Mouse (Mus musculus) naive thymus-derived CD4-positive, alpha-beta T cell, adult 2 months (primary cell): ENCODE measurements around the gene Xaf1.

Experiments
- DNase-seq: peaks from one replicate; pipeline ENCODE4 v3.0.0-alpha.2; 2011; ENCODE audit warnings: low read depth

Xaf1 gene

GRCm38 (mm10) chr11:72301334-72301733 is at the start of gene Xaf1:
TSS of gene Xaf1 (plus strand) at chr11:72301629.
- peak; percentile 69 for DNase-seq

GRCm38 (mm10) chr11:72255629-72256028 is 45.8 kb upstream of the Xaf1 start:
- no peak for DNase-seq

DNA sequence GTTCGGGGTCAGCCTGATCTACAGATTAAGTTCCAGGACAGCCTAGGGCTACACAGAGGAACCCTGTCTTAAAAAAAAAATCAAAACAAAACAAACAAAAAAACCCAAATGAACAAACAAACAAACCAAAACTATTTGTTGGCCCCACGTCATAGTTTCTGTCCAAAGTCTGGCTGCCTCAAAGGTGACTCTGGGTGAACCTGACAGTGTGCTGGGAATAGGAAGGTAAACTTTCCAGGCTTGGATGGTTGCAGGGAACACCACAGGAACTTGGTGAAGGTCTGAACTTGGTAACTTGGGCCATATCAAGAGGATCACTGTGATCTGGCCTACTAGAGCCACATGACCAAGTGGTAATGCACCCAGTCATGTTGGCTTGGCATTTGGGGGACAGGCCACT is 45.0 kb upstream of the Xaf1 start:
- no peak for DNase-seq

GRCm38 (mm10) chr11:72265483-72265882 is 35.9 kb upstream of the Xaf1 start:
- DNase-seq = no peak

GRCm38 (mm10) chr11:72266207-72266959 is 35.0 kb upstream of the Xaf1 start:
- DNase-seq = peak; percentile 7

GRCm38 (mm10) chr11:72266960-72267560 is 34.4 kb upstream of the Xaf1 start, which contains the start of gene Slc13a5:
TSS of gene Slc13a5 (minus strand) at chr11:72267222.
- DNase-seq = no peak

DNA sequence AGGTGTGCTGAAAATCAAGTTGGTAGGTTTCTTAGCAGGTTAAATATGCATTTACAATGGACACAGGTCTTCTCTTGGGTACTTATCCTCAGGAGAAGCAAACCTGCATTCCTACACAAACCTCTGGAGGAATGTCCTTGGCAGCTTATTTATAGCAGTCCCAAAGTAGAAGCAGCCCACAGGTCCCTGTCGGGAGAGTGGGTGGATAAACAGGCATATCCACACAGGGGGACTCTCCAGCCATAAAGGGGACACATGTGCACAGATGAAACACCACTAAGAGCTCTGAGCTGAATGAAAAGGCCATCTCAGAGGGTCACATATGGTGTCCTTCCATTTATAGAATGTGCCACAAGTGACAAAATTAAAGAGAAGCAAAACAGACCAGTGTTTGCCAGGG is 29.7 kb upstream of the Xaf1 start:
- DNase-seq = no peak

DNA sequence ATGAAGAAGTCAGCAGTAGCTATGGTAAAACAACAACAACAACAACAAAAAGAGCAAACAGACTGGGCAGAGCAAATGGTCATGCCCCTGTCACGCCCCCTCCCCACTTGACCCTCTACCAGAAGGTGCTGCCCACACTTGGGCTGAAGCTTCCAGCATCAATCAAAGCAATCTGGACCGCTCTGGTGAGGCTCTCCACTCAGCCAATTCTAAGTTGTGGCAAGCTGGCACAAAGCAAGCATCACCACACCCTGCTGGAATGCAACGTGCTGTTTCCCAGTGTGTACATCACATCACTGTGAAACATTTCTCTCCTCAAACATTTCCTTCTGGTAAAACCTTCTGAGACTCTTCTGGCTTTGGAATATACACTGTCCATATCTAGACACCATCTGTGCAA is 28.1 kb upstream of the Xaf1 start:
- DNase-seq = no peak

GRCm38 (mm10) chr11:72281143-72281851 is 20.1 kb upstream of the Xaf1 start:
- DNase-seq = no peak

DNA sequence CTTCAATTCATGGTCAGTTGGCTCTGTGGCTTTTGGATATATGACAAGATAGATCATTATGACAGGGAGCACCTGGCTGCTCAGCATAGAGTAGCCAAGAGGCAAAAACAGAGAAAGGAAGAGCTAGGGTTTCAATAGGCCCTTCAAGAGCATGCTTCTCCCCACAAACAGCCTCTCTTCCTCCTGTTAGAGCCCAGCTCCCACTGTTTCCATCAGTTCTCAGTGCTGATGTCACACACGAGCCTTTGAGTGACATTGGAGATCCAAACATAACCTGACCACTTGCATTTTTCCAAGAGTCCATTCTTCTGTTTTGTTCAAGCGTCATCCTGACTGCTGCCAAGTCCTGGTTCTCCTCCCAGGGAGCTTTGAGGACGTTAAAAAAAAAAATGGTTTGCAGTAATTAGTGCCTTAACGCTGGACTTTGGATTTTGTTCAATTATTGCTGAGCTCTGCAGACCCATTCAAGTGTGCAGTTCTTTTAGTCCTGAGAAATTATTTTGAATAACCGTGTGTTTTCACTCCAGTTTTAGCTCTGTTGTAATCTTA is 19.5 kb upstream of the Xaf1 start:
- DNase-seq = no peak

DNA sequence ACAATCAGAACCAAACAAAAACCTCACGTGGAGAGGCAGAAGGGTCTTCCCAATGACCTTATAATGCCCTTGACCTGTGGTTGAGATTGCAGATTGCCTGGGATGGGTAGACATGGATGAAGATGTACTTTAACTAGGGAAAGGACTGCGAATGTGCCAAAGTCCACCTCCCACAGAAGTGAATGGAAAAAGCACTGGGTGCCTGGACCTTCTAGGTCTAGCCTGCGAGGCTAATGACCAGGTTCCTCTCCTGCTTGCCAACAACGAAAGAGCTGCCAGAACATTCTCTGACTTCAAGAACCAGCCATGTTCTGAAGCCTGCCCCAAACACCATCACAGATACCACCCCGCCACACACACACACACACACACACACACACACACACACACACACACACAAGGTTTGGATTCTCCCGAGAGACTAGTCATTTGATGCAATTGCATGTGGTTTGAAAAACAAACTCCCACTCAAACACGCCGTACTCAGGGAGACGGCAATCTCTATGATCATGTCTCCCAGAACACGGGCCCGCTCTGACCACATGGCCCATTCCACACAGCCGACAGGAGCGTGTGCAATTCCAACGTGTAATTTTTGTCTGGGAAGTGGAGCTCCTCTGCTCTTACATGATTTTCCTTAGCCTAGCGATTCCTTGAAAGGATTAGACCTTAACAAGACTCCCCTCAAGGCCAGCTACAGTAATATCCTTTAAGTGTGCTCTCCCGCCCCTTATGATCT is 17.8 kb upstream of the Xaf1 start:
- DNase-seq = no peak

GRCm38 (mm10) chr11:72284532-72285182 is 16.8 kb upstream of the Xaf1 start:
- DNase-seq = no peak

- no peak for DNase-seq
Measured at GRCm38 (mm10) chr11:72285971-72286480, 15.4 kb upstream of the Xaf1 start.

- no peak for DNase-seq
Measured at GRCm38 (mm10) chr11:72286651-72287050, 14.8 kb upstream of the Xaf1 start.

DNA sequence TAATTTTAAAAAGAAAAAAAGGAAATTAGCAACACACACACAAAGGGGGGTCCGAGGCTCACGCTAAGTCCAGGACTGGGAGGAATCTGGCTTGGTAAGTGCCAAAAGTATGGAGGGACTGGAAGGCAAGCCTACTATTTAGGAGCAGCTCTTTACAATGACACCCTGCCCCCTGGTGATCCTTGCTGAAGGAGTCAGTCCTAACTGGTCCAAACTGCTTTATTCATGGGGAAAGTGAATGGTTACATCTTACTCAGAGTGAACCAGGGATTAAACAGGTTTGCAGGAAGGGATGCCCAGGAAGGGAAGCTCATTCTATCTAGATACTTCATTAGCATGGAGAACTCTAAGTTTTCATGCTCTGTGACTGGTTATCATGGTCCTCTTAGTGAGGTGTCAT is 14.3 kb upstream of the Xaf1 start:
- no peak for DNase-seq

- no peak for DNase-seq
Measured at GRCm38 (mm10) chr11:72287543-72287942, 13.9 kb upstream of the Xaf1 start.

DNA sequence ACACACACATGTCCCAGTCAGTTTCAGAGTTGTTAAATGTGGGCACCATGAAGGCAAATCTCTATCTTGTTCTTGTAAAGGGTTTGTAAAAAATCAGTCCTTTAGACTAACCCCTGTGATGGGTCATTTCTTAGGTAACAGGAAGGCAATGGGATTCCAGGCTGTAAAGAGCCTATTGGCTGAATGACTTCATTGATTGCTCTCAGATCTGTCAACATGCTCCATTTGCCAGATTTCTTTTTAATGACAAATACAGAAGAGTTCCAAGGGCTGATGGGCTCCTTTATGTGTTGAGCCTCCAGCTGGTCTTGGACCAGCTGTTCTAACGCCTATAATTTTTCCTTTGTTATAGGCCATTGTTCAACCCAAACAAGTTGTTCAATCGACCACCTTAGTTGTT is 8.3 kb upstream of the Xaf1 start:
- DNase-seq = no peak

- peak; percentile 27 for DNase-seq
Measured at GRCm38 (mm10) chr11:72302230-72302629, 801 bp downstream of the Xaf1 start.

- DNase-seq = no peak
Measured at GRCm38 (mm10) chr11:72307461-72307860, 6.0 kb downstream of the Xaf1 start.

DNA sequence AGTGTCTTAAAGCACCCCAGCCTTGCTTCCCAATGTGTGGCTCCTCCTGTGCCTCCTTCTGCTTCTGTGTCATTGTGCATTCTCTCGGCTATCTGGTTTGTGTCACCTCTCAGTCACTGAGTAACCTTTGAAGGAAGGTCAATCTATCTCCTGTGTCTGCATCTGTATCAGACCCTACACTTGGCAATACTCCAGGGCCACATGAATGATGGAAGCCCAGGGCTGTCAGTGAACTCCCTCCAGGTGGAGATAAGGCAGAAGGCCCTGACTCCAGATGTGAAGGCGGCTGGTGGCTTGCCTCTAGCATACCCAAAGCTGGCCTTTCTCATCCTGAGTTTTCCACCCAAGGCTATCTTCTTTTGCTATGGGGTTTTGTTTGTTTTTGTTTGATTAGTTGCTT is 7.6 kb downstream of the Xaf1 start:
- no peak for DNase-seq

DNA sequence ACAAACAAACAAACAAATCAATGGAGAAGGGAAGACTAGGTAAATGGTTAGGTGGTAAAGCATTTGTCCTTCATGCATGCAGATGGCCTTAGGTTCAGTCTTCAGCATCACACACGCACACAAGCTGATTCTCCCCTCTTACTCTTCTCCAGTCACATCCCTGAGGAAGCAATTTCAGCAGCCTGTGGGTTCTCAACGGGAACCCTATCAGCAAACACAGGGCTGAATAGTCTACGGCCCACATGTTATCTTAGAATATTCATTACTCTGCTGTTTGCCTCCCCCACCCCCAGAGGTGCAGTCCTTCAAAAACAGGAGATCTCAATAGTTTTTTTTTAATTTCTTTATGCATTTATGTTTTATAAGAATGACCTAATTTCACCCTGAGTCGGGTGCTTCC is 9.1 kb downstream of the Xaf1 start:
- DNase-seq = no peak
